Mouse (Mus musculus): ENCODE data around the gene Cebpg. TPM values are rescaled to one million over a fixed set of nuclear protein-coding genes. Genes with fewer than 3 reads are reported as not detected.

Gene Cebpg
- polyA plus RNA-seq, 1 experiment from 2014 or later, result 39.3 TPM

DNA sequence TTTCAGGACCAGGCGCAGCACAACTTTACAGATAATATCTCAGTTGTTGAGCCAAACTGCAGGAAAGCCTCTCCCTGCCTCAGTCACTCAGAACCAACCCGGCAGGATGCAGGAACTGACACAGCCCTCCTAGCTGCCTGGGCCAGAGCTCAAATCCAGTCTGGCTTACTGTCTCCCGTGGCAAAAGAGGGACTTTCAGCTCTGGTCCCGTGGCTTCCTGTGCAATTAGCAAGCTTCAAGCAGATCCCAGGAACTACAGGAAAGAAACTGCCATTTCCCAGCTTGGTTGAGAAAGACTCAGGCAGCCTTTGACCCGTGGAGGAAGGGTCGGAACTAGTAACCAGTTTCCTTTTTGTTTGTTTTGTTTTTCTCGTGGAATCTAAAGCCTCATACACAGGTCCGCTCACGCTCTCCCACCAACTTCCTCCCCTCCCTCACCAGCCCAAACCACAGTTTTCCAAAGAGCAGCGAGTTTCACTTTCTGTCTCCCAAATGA, 24.5 kb upstream of the Cebpg start:
- 52% methylated on average over 10 of the region's 10 CpGs for WGBS
- no peaks in the 10 kb centered on the region for H3K4me1 ChIP-seq (replicated peaks; ENCODE audit: control insufficient read depth, insufficient read depth, low read length)
- no peak overlapping the region for H3K27ac ChIP-seq (ENCODE audit: low read depth, low read length)
- no peaks in the 10 kb centered on the region for H3K9me3 ChIP-seq (ENCODE audit: control insufficient read depth, low read length)
- DNase-seq (ENCODE audit: low spot score) (peak; percentile 11), ATAC-seq (ENCODE audit: low FRiP score) (no peak)
- 0 out of 2 replicates have a peak, but pooled peaks cover 3% of the 10 kb centered on the region for H3K27me3 ChIP-seq (ENCODE audit: control insufficient read depth, insufficient read depth, low read length)
- no peak overlapping the region for H3K4me2 ChIP-seq (replicated peaks; ENCODE audit: low read depth, low read length)
- H3K36me3 ChIP-seq (ENCODE audit: control insufficient read depth, insufficient read depth, low read length), result no peaks in the 10 kb centered on the region
- no peak overlapping the region for H3K4me3 ChIP-seq (ENCODE audit: low read depth, low read length)
- H3K9ac ChIP-seq (ENCODE audit: low read depth, low read length), result no peak overlapping the region

DNA sequence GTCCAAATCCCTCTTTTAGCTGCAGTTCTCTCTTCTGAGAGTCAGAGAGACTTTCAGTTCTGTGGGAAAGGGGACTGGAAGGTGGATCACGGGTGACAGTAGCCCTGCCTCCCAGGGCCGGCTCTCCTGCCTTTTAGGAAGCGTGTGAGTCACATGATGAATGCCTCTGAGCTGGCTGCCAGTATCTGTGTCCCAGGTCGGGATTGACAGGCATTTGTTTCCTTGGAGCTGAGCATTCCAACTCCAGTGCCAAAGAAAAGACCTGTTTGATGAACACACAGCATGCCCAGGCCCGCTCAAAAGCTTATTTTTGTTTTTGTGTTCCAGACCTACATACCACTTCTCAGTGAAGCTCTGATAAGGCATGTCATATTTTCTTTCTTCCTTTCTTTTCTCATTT, 20.3 kb upstream of the Cebpg start:
- Histone ChIP-seq H3K4me2 (replicated peaks; ENCODE audit: low read depth, low read length) (no peak overlapping the region), H3K4me1 (replicated peaks; ENCODE audit: control insufficient read depth, insufficient read depth, low read length) (no peaks in the 10 kb centered on the region), H3K27ac (ENCODE audit: low read depth, low read length) (no peak overlapping the region), H3K9ac (ENCODE audit: low read depth, low read length) (no peak overlapping the region), H3K9me3 (ENCODE audit: control insufficient read depth, low read length) (no peaks in the 10 kb centered on the region), H3K4me3 (ENCODE audit: low read depth, low read length) (no peak overlapping the region), H3K27me3 (ENCODE audit: control insufficient read depth, insufficient read depth, low read length) (no peaks in the 10 kb centered on the region), H3K36me3 (ENCODE audit: control insufficient read depth, insufficient read depth, low read length) (no peaks in the 10 kb centered on the region)
- ATAC-seq (ENCODE audit: low FRiP score), result no peak
- WGBS, result 55% methylated on average over 5 of the region's 5 CpGs
- no peak for DNase-seq (ENCODE audit: low spot score)

DNA sequence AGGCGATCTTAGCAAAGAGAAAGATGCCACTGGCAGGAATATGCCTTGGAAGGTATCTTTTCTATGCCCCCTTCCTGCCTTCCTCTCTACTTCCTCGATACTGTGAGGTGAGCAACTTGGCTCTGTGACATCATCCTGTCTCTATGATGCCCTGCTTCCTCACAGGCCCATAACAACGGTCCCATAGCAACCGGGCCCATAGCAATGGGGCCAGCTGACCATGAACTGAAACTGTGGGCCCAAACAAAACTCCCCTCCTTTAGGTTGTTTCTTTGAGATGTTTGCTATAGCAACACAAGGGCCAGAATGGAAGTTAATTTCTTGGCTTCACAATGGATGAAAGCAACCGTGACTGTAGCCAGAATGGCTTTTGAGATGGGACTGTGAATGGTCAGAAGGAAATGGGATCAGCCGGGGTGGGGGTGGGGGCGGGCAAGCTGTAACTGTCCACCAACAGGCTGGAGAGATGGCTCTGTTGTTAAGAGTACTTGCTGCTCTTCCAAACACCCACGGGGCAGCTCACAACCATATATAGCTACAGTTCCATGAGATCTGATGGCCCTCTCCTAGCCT, 10.4 kb upstream of the Cebpg start:
- Histone ChIP-seq H3K4me1 (replicated peaks; ENCODE audit: control insufficient read depth, insufficient read depth, low read length) (no peaks in the 10 kb centered on the region), H3K36me3 (ENCODE audit: control insufficient read depth, insufficient read depth, low read length) (no peaks in the 10 kb centered on the region), H3K27me3 (ENCODE audit: control insufficient read depth, insufficient read depth, low read length) (no peaks in the 10 kb centered on the region), H3K4me2 (replicated peaks; ENCODE audit: low read depth, low read length) (no peak overlapping the region), H3K9ac (ENCODE audit: low read depth, low read length) (no peak overlapping the region), H3K9me3 (ENCODE audit: control insufficient read depth, low read length) (no peaks in the 10 kb centered on the region), H3K27ac (ENCODE audit: low read depth, low read length) (no peak overlapping the region), H3K4me3 (ENCODE audit: low read depth, low read length) (no peak overlapping the region)
- WGBS, result 54% methylated on average over 8 of the region's 8 CpGs
- peak; percentile 59 for DNase-seq (ENCODE audit: low spot score)
- peak; percentile 75 for ATAC-seq (ENCODE audit: low FRiP score)

DNA sequence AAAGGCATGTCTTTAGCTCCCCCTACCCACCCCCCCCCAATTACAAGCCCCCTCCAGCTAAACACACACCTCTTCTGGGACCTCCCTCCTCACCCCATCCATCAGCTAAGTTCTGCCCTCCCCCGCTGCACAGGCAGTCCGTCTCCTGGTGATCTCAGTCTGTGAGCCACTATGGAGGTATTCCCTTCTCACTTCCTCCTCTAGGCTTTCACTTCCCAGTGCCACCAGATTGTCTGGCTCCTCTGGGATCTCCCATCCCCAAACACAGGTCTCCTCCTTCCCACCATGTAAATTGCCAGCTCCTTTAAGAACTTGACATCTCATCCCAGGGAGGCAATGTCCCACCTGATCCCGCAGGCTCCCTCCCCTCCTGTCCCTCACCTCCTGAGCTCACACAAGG, 9.6 kb upstream of the Cebpg start:
- ATAC-seq (ENCODE audit: low FRiP score), result no peak
- WGBS, result 86% methylated on average over 3 of the region's 3 CpGs

DNA sequence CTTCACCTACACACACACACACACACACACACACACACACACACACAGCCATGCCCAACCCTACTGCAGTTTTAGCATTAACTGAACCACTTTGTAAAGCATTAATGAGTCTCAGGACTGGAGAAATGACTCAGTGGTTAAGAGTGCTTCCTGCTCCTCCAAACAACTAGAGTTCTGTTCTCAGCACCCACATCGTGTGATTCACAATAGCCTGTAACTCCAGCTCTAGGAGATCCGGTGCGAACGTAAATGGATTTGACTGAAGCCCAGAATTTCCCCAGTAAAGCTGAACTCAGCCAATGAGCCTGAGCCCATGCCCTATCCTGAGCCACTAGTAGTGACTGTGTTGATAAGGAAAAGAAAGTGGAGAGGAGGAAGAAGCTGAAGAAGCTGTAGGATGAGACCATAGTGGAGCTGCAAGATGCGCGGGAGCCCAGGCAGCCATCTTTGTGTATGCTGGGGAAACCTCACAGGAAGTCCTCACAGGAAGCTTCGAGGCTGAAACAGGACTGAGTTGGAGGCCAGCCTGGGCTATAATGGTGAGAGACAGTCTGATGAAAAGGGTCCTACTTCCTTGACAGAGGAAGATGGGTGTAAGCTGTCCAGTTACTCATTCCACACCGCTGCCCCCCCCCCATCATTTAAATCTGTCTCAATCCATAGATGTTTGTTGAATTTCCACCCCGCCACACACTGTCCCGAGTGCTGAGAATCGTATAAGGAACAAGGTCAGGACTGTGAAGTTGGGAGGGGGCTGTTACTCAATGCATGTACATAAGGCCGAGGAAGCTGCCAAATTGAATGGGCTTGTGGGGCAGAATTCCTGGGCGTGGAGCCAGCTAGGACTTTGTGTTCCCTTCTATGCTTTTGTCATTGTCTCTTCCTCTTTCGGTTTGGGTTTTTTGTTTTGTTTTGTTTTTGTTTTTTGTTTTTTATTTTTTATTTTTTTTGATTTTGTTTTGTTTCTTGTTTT, 8.2 kb upstream of the Cebpg start:
- Histone ChIP-seq H3K9ac (ENCODE audit: low read depth, low read length) (no peak overlapping the region), H3K4me1 (replicated peaks; ENCODE audit: control insufficient read depth, insufficient read depth, low read length) (no peaks in the 10 kb centered on the region), H3K4me3 (ENCODE audit: low read depth, low read length) (no peak overlapping the region), H3K27ac (ENCODE audit: low read depth, low read length) (no peak overlapping the region), H3K4me2 (replicated peaks; ENCODE audit: low read depth, low read length) (no peak overlapping the region), H3K27me3 (ENCODE audit: control insufficient read depth, insufficient read depth, low read length) (no peaks in the 10 kb centered on the region), H3K36me3 (ENCODE audit: control insufficient read depth, insufficient read depth, low read length) (no peaks in the 10 kb centered on the region), H3K9me3 (ENCODE audit: control insufficient read depth, low read length) (no peaks in the 10 kb centered on the region)
- DNase-seq (ENCODE audit: low spot score), result no peak
- 85% methylated on average over 14 of the region's 14 CpGs for WGBS
- ATAC-seq (ENCODE audit: low FRiP score), result no peak

More for the DNA sequence above, 9.6 kb upstream of the Cebpg start:
- no peaks in the 10 kb centered on the region for H3K27me3 ChIP-seq (ENCODE audit: control insufficient read depth, insufficient read depth, low read length)
- no peak overlapping the region for H3K4me2 ChIP-seq (replicated peaks; ENCODE audit: low read depth, low read length)
- H3K9ac ChIP-seq (ENCODE audit: low read depth, low read length), result no peak overlapping the region
- H3K4me1 ChIP-seq (replicated peaks; ENCODE audit: control insufficient read depth, insufficient read depth, low read length), result no peaks in the 10 kb centered on the region
- no peak for DNase-seq (ENCODE audit: low spot score)
- no peaks in the 10 kb centered on the region for H3K9me3 ChIP-seq (ENCODE audit: control insufficient read depth, low read length)
- no peak overlapping the region for H3K4me3 ChIP-seq (ENCODE audit: low read depth, low read length)
- no peaks in the 10 kb centered on the region for H3K36me3 ChIP-seq (ENCODE audit: control insufficient read depth, insufficient read depth, low read length)
- H3K27ac ChIP-seq (ENCODE audit: low read depth, low read length), result no peak overlapping the region

DNA sequence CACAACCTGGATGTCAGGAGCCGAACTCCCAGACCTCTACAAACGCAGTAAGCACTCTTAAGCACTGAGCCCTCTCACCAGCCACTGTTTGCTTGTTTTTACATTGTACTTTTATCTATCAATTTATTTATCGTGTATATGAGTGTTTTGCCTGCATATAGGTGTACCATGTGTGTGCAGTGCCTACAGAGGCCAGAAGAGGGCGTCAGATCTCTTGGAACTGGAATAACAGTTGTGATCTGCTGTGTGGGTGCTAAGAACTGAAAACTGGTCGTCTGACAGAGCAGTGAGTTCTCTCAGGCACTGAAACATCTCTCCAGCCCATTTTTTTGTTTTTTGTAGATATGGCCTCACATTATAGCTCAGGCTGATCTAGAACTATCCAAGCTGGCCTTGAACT, 3.1 kb upstream of the Cebpg start:
- WGBS, result 71% methylated on average over 5 of the region's 5 CpGs
- Histone ChIP-seq H3K36me3 (ENCODE audit: control insufficient read depth, insufficient read depth, low read length) (no peaks in the 10 kb centered on the region), H3K4me1 (replicated peaks; ENCODE audit: control insufficient read depth, insufficient read depth, low read length) (no peaks in the 10 kb centered on the region), H3K4me2 (replicated peaks; ENCODE audit: low read depth, low read length) (no peak overlapping the region), H3K27me3 (ENCODE audit: control insufficient read depth, insufficient read depth, low read length) (no peaks in the 10 kb centered on the region), H3K27ac (ENCODE audit: low read depth, low read length) (no peak overlapping the region), H3K4me3 (ENCODE audit: low read depth, low read length) (no peak overlapping the region), H3K9me3 (ENCODE audit: control insufficient read depth, low read length) (no peaks in the 10 kb centered on the region), H3K9ac (ENCODE audit: low read depth, low read length) (no peak overlapping the region)
- DNase-seq (ENCODE audit: low spot score) (no peak), ATAC-seq (ENCODE audit: low FRiP score) (no peak)

DNA sequence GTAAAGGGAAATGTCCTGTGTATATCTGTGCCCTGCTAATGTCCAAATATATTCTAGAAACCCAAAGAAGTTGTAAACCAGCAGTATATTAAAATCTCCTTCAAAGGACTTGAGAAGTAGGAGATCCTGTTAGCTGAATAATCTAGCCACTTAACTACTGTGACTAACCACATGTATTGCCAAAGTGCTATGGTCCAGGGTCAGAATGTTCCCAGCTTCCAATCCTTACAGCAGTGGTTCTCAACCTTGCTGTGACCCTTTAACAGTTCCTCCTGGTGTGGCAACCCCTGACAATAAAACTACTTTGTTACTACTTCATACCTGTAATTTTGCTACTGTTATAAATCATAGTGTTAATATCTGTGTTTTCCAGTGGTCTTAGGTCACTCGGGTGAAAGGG, 2.0 kb upstream of the Cebpg start:
- 82% methylated on average over 1 of the region's 1 CpGs for WGBS

DNA sequence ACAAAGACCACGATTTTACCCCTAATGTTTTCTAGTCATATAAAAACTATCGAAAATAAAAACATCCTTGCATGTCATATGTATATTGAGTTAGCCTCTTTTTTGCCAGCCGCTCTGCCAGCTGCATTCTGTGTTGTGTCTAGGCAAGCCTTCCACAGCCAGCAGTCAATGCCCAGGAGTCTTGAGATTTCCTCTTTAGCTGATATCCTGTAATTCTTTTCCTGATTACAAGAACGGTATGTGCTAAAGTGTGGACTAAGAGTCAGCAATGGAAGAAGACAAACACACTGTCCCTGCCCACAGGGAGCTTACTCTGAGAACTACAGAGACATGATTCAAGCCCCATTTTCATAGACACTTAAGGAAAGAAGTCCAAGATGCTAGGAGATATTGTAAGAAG, 1.2 kb upstream of the Cebpg start:
- no peak overlapping the region for H3K4me3 ChIP-seq (ENCODE audit: low read depth, low read length)
- no peak overlapping the region for H3K27ac ChIP-seq (ENCODE audit: low read depth, low read length)
- WGBS, result 81% methylated on average over 4 of the region's 4 CpGs
- H3K4me2 ChIP-seq (replicated peaks; ENCODE audit: low read depth, low read length), result no peak overlapping the region
- H3K9me3 ChIP-seq (ENCODE audit: control insufficient read depth, low read length), result no peaks in the 10 kb centered on the region
- no peaks in the 10 kb centered on the region for H3K36me3 ChIP-seq (ENCODE audit: control insufficient read depth, insufficient read depth, low read length)
- H3K9ac ChIP-seq (ENCODE audit: low read depth, low read length), result no peak overlapping the region
- ATAC-seq (ENCODE audit: low FRiP score) (no peak), DNase-seq (ENCODE audit: low spot score) (no peak)
- H3K27me3 ChIP-seq (ENCODE audit: control insufficient read depth, insufficient read depth, low read length), result no peaks in the 10 kb centered on the region
- H3K4me1 ChIP-seq (replicated peaks; ENCODE audit: control insufficient read depth, insufficient read depth, low read length), result no peaks in the 10 kb centered on the region

More for the DNA sequence above, 2.0 kb upstream of the Cebpg start:
- H3K36me3 ChIP-seq (ENCODE audit: control insufficient read depth, insufficient read depth, low read length), result no peaks in the 10 kb centered on the region
- H3K9ac ChIP-seq (ENCODE audit: low read depth, low read length), result no peak overlapping the region
- ATAC-seq (ENCODE audit: low FRiP score) (no peak), DNase-seq (ENCODE audit: low spot score) (no peak)
- no peaks in the 10 kb centered on the region for H3K4me1 ChIP-seq (replicated peaks; ENCODE audit: control insufficient read depth, insufficient read depth, low read length)
- H3K27me3 ChIP-seq (ENCODE audit: control insufficient read depth, insufficient read depth, low read length), result no peaks in the 10 kb centered on the region
- no peak overlapping the region for H3K4me3 ChIP-seq (ENCODE audit: low read depth, low read length)
- H3K9me3 ChIP-seq (ENCODE audit: control insufficient read depth, low read length), result no peaks in the 10 kb centered on the region
- H3K27ac ChIP-seq (ENCODE audit: low read depth, low read length), result no peak overlapping the region
- no peak overlapping the region for H3K4me2 ChIP-seq (replicated peaks; ENCODE audit: low read depth, low read length)
